Mouse (Mus musculus) small intestine, adult 2 months (tissue): ENCODE data around the gene Ly86. TPM values are rescaled to one million over a fixed set of nuclear protein-coding genes. Genes with fewer than 3 reads are reported as not detected.

Experiments used
- H3K27ac ChIP-seq: fragments of 200-500 bp; 2 replicates; pipeline ENCODE4 v1.5.1; 2012; ENCODE audit warnings: low read depth, low read length, control low read depth, inconsistent platforms; ENCODE audit not compliant: insufficient read depth
- H3K27me3 ChIP-seq: fragments of 200-500 bp; 2 replicates; pipeline ENCODE4 v1.6.1; 2012; ENCODE audit warnings: mild to moderate bottlenecking, moderate library complexity, low read length, inconsistent platforms; ENCODE audit not compliant: control insufficient read depth, insufficient read depth
- H3K36me3 ChIP-seq: fragments of 200-500 bp; 2 replicates; pipeline ENCODE4 v1.6.1; 2012; ENCODE audit warnings: mild to moderate bottlenecking, low read length, control low read depth, inconsistent platforms; ENCODE audit not compliant: control insufficient read depth, insufficient read depth
- H3K4me1 ChIP-seq: fragments of 200-500 bp; 2 replicates; pipeline ENCODE4 v1.6.1; 2012; ENCODE audit warnings: low read length, inconsistent platforms, mixed read lengths; ENCODE audit not compliant: control insufficient read depth, insufficient read depth, insufficient read length
- H3K4me3 ChIP-seq: fragments of 200-500 bp; 2 replicates; pipeline ENCODE4 v1.5.1; 2012; ENCODE audit warnings: low read depth, mild to moderate bottlenecking, control low read depth, inconsistent platforms, low read length, moderate library complexity
- CTCF ChIP-seq: fragments of 200-500 bp; IDR thresholded peaks from 2 replicates; pipeline ENCODE4 v1.5.1; 2012; ENCODE audit warnings: low read depth, mild to moderate bottlenecking, control low read depth, inconsistent platforms, low read length, moderate library complexity, mixed read lengths; ENCODE audit not compliant: insufficient replicate concordance, insufficient read length; ENCODE audit errors: extremely low read depth
- POLR2A ChIP-seq: fragments of 200-500 bp; IDR thresholded peaks from 2 replicates; pipeline ENCODE4 v1.6.1; 2012; ENCODE audit warnings: low read depth, mild to moderate bottlenecking, control low read depth, inconsistent platforms, low read length, moderate library complexity
- WGBS: fragments of 180-500 bp; shearing (Covaris S2); methylation state at CpG from one replicate; pipeline ENCODE4 v1.1.7; 2018; 5-methylcytosine and 5-hydroxymethylcytosine counted together
- polyA plus RNA-seq: library from polyadenylated mRNA; depleted of rRNA; stranded (reverse); fragments of >200 nt; gene quantifications from 2 replicates; pipeline ENCODE4 v1.2.3, GENCODE M21; 2012

Gene Ly86
- polyA plus RNA-seq, 1 experiment, result 2.3 TPM

GRCm38 (mm10) chr13:37431707-37432106 lies 86.7 kb downstream of the Ly86 start:
- no peak overlapping the region for H3K27ac ChIP-seq
- H3K27me3 ChIP-seq, result no peaks in the 10 kb centered on the region
- no peak overlapping the region for H3K4me3 ChIP-seq
- WGBS, result 72% methylated on average over 2 of the region's 2 CpGs
- H3K4me1 ChIP-seq, result peaks cover 6% of the 10 kb centered on the region; the same call in 1 of the 2 replicates
- no peaks in the 10 kb centered on the region for H3K36me3 ChIP-seq
- no peak for TF ChIP-seq CTCF
- no peak for TF ChIP-seq POLR2A

GRCm38 (mm10) chr13:37432653-37433052 lies 87.6 kb downstream of the Ly86 start:
- TF ChIP-seq CTCF (no peak), POLR2A (no peak)
- H3K4me3 ChIP-seq, result no peak overlapping the region
- WGBS, result 51% methylated on average over 4 of the region's 4 CpGs
- no peak overlapping the region for H3K27ac ChIP-seq
- no peaks in the 10 kb centered on the region for H3K27me3 ChIP-seq
- peaks cover 3% of the 10 kb centered on the region; the same call in 1 of the 2 replicates for H3K4me1 ChIP-seq
- H3K36me3 ChIP-seq, result no peaks in the 10 kb centered on the region

GRCm38 (mm10) chr13:37433142-37433541 lies 88.1 kb downstream of the Ly86 start:
- no peak overlapping the region for H3K27ac ChIP-seq
- no peaks in the 10 kb centered on the region for H3K36me3 ChIP-seq
- no peak overlapping the region for H3K4me3 ChIP-seq
- H3K27me3 ChIP-seq, result no peaks in the 10 kb centered on the region
- 62% methylated on average over 3 of the region's 3 CpGs for WGBS
- H3K4me1 ChIP-seq, result peaks cover 3% of the 10 kb centered on the region; the same call in 1 of the 2 replicates
- no peak for TF ChIP-seq CTCF
- TF ChIP-seq POLR2A, result no peak

DNA sequence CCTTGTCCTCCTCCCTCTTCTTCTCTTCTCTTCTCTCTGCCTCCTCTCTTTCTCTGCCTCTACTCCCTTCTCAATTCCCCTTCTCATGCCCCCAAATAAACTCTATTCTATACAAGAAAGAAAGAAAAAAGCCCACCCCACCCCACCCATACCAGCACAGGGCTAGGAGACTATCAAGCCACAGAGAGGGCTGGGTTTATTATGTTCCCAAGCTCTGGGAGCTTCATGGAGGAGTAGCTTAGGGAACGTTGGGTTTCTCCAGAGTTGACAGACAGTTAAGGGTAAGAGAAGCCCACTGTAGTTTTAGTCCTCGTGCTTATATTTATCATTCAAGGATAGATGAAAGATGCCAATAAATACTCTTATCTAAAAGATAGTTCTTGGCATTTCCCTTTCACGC lies 88.7 kb downstream of the Ly86 start:
- H3K36me3 ChIP-seq, result no peaks in the 10 kb centered on the region
- no peak for TF ChIP-seq CTCF
- H3K27me3 ChIP-seq, result no peaks in the 10 kb centered on the region
- no peak overlapping the region for H3K27ac ChIP-seq
- no peak overlapping the region for H3K4me3 ChIP-seq
- WGBS, result 10% methylated on average over 3 of the region's 3 CpGs
- H3K4me1 ChIP-seq, result peaks cover 3% of the 10 kb centered on the region; the same call in 1 of the 2 replicates

- peak overlapping the region; percentile 70 for H3K27ac ChIP-seq
- H3K4me3 ChIP-seq, result peak overlapping the region; percentile 68
- 2% methylated on average over 19 of the region's 19 CpGs for WGBS
- H3K36me3 ChIP-seq, result no peaks in the 10 kb centered on the region
- peaks cover 3% of the 10 kb centered on the region; the same call in 1 of the 2 replicates for H3K4me1 ChIP-seq
- TF ChIP-seq POLR2A (no peak), CTCF (peak; percentile 1; the same call in 1 of the 2 replicates)
- H3K27me3 ChIP-seq, result no peaks in the 10 kb centered on the region
These were observed 89.2 kb downstream of the Ly86 start for GRCm38 (mm10) chr13:37434137-37434772.

DNA sequence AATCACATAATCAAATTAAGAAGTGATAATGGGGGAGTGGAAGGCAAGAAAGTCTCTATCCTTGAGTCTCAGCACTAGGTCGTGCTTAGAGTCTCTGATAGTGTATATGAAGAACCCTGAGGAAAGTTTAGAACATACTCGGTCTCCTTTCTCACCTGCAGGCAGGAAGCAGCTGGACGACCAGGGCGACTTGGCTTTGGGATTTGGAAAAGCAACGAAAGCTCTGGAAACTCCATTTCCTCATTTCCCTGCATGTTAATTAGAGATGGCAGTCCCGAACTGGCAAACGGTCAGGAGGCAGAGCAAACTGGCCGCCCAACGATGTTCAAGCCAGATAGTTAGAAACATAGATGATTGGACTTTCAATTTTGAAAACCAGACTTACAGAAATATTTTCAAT lies 89.8 kb downstream of the Ly86 start:
- 25% methylated on average over 9 of the region's 9 CpGs for WGBS
- TF ChIP-seq CTCF (no peak), POLR2A (no peak)
- Histone ChIP-seq H3K4me1 (peaks cover 3% of the 10 kb centered on the region; the same call in 1 of the 2 replicates), H3K27me3 (no peaks in the 10 kb centered on the region), H3K36me3 (no peaks in the 10 kb centered on the region), H3K4me3 (no peak overlapping the region), H3K27ac (peak overlapping the region; percentile 70)

- Histone ChIP-seq H3K36me3 (no peaks in the 10 kb centered on the region), H3K27ac (no peak overlapping the region), H3K4me1 (peaks cover 9% of the 10 kb centered on the region; the same call in 1 of the 2 replicates), H3K27me3 (no peaks in the 10 kb centered on the region), H3K4me3 (no peak overlapping the region)
- no peak for TF ChIP-seq CTCF
- TF ChIP-seq POLR2A, result no peak
- 90% methylated on average over 18 of the region's 18 CpGs for WGBS
These were observed 91.4 kb downstream of the Ly86 start for GRCm38 (mm10) chr13:37436267-37437013.
